Mouse (Mus musculus) thymus, adult 2 months (tissue): ENCODE measurements around the gene Proca1. TPM values are rescaled to one million over a fixed set of nuclear protein-coding genes. Genes with fewer than 3 reads are reported as not detected.
"Not testable (repeated sequence)": the region's sequence is repeated elsewhere in the genome, so short reads cannot be mapped to it uniquely, and the experiment has no call there.

Experiments
- DNase-seq: peaks from one replicate; pipeline ENCODE4 v3.0.0; 2021
- H3K27ac ChIP-seq: fragments of 200-500 bp; 2 replicates; pipeline ENCODE4 v1.5.1; 2012; ENCODE audit warnings: low read length, control low read depth; ENCODE audit not compliant: control insufficient read depth, insufficient read depth
- H3K27me3 ChIP-seq: fragments of 200-500 bp; 2 replicates; pipeline ENCODE4 v1.6.1; 2012; ENCODE audit warnings: mild to moderate bottlenecking, low read length, moderate library complexity, mixed read lengths; ENCODE audit not compliant: control insufficient read depth, insufficient read depth
- H3K36me3 ChIP-seq: fragments of 200-500 bp; 2 replicates; pipeline ENCODE4 v1.6.1; 2012; ENCODE audit warnings: mild to moderate bottlenecking, low read length, moderate library complexity; ENCODE audit not compliant: control insufficient read depth, insufficient read depth
- H3K4me1 ChIP-seq: fragments of 200-500 bp; replicated peaks from 2 replicates; pipeline ENCODE4 v1.6.1; 2012; ENCODE audit warnings: low read length; ENCODE audit not compliant: control insufficient read depth, insufficient read depth
- H3K4me3 ChIP-seq: fragments of 200-500 bp; 2 replicates; pipeline ENCODE4 v1.5.1; 2012; ENCODE audit warnings: mild to moderate bottlenecking, low read length, control low read depth, moderate library complexity; ENCODE audit not compliant: control insufficient read depth, insufficient read depth
- CTCF ChIP-seq: fragments of 200-500 bp; IDR thresholded peaks from 2 replicates; pipeline ENCODE4 v1.5.1; 2012; ENCODE audit warnings: mild to moderate bottlenecking, control low read depth, low read length, moderate library complexity, borderline replicate concordance; ENCODE audit not compliant: control insufficient read depth, poor library complexity, insufficient read depth; ENCODE audit errors: extremely low read depth
- POLR2A ChIP-seq: fragments of 200-500 bp; IDR thresholded peaks from 2 replicates; pipeline ENCODE4 v1.6.1; 2012; ENCODE audit warnings: mild to moderate bottlenecking, low read length, control low read depth, moderate library complexity; ENCODE audit not compliant: control insufficient read depth, poor library complexity, insufficient read depth; ENCODE audit errors: extremely low read depth
- WGBS: fragments of 180-500 bp; shearing (Covaris S2); methylation state at CpG from one replicate; pipeline ENCODE4 v1.1.7; 2018; 5-methylcytosine and 5-hydroxymethylcytosine counted together
- polyA plus RNA-seq: library from polyadenylated mRNA; depleted of rRNA; stranded (reverse); fragments of >200 nt; gene quantifications from 2 replicates; pipeline ENCODE4 v1.2.3, GENCODE M21; 2012

Proca1 gene
- polyA plus RNA-seq, 1 experiment, result 0.66 TPM

DNA sequence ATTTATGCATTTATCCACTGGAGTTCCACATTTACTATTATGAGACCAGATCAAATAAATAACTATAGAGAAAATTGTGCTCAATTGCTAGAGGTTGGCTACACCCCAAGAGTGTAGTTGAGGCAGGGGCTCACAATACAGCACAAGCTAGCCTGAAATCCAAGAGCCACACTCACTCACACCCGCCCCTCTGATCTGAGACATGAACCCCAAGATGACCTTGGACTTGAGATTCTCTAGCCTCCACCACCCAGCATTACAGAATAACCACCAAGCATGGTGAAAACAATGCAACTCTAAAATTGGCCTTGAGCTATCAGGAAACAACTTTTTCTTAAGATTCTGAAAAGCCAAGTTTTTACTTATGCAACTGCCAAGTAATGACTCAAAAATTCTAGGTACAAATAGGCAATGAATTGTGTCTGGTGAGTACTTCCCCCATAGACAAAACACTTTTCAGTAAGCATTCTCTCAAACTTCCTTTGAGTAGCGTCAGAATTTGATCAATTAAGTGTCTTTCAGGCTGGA is 11.3 kb upstream of the Proca1 start:
- TF ChIP-seq POLR2A (no peak), CTCF (no peak)
- 62% methylated on average over 2 of the region's 2 CpGs for WGBS
- Histone ChIP-seq H3K27me3 (no peaks in the 10 kb centered on the region; the same call in 1 of the 2 replicates), H3K36me3 (peaks cover 17% of the 10 kb centered on the region), H3K27ac (no peak overlapping the region), H3K4me3 (no peak overlapping the region), H3K4me1 (peaks cover 14% of the 10 kb centered on the region)
- no peak for DNase-seq

GRCm38 (mm10) chr11:78182450-78182849 is 10.7 kb upstream of the Proca1 start:
- WGBS, result 6% methylated on average over 7 of the region's 7 CpGs
- no peaks in the 10 kb centered on the region; the same call in 1 of the 2 replicates for H3K27me3 ChIP-seq
- no peak for TF ChIP-seq POLR2A
- no peak for TF ChIP-seq CTCF
- peaks cover 8% of the 10 kb centered on the region for H3K4me1 ChIP-seq
- peaks cover 17% of the 10 kb centered on the region for H3K36me3 ChIP-seq
- H3K4me3 ChIP-seq, result peak overlapping the region; percentile 99
- H3K27ac ChIP-seq, result no peak overlapping the region
- no peak for DNase-seq

GRCm38 (mm10) chr11:78182961-78183844 is 10.0 kb upstream of the Proca1 start, which contains the start of gene Rpl23a:
TSS of gene Rpl23a (minus strand) at chr11:78183584.
- WGBS, result under 1% methylated on average over 38 of the region's 38 CpGs
- Histone ChIP-seq H3K4me1 (peaks cover 8% of the 10 kb centered on the region; the same call in 1 of the 2 replicates), H3K27ac (peak within 1 kb of the TSS; percentile 77), H3K4me3 (peak within 1 kb of the TSS; percentile 99), H3K36me3 (peaks cover 17% of the 10 kb centered on the region), H3K27me3 (peaks cover 2% of the 10 kb centered on the region)
- TF ChIP-seq CTCF (no peak), POLR2A (peak; percentile 77; the same call in 1 of the 2 replicates)
- peak; percentile 74 for DNase-seq

GRCm38 (mm10) chr11:78183884-78184514 is 9.2 kb upstream of the Proca1 start:
- DNase-seq, result no peak
- peaks cover 10% of the 10 kb centered on the region for H3K27me3 ChIP-seq
- 62% methylated on average over 10 of the region's 10 CpGs for WGBS
- no peak overlapping the region for H3K27ac ChIP-seq
- H3K4me3 ChIP-seq, result no peak overlapping the region
- peaks cover 13% of the 10 kb centered on the region for H3K4me1 ChIP-seq
- H3K36me3 ChIP-seq, result peaks cover 17% of the 10 kb centered on the region
- TF ChIP-seq CTCF, result no peak
- TF ChIP-seq POLR2A, result no peak

GRCm38 (mm10) chr11:78184702-78185101 is 8.5 kb upstream of the Proca1 start:
- H3K36me3 ChIP-seq, result peaks cover 17% of the 10 kb centered on the region
- H3K4me1 ChIP-seq, result peaks cover 17% of the 10 kb centered on the region
- H3K27ac ChIP-seq, DNase-seq, H3K4me3 ChIP-seq: not testable (repeated sequence)
- WGBS, result 97% methylated on average over 6 of the region's 6 CpGs
- peaks cover 17% of the 10 kb centered on the region for H3K27me3 ChIP-seq

DNA sequence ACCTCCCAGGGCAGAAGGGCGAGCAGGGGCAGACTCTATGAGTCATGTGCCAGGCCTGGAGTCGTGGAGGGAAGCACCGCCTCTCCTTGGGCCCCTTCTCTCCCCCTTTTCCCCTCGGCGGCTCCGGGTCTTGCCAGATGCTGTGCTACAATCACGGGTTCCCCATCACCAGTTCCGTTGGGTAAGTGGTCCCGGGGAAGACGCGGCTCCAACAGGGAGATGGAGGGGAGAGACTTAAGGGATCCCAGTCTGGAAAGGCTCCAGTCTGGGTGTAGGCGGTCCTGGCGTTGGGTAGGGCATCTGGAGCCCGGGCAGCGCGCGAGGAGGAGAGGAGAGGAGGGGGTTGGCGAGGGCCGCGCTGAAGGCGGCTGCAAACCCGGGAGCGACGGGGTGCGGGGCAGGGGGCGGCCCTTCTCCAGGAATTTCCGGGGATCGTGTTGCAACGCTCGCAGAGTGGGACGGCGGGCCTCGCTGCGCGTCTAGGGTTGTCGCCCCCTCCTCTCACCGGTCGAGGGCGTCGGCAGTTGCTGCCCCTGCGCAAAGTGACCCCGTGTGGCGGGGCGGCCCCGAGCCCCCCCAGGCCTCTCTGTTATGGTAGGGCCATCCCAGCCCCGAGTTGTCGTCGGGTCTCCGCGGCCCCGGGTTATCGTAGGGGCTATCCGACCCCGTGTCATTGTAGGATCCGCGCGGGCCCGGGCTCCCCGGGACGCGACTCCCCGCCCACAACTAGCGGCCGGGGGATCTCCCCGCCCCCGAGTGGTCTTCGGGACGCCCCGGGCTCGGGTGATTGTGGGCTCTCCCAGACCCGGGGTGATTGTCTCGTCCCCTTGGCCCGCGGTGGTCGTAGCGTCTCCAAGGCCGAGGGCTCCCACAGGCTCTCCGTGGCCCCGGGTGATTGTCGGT is 4.6 kb upstream of the Proca1 start, which contains the start of gene Rab34:
Rab34 (plus strand) TSS at position 100 of the 903 bp plus-strand sequence.
- Histone ChIP-seq H3K27ac (no peak within 1 kb of the TSS), H3K4me1 (peaks cover 17% of the 10 kb centered on the region), H3K27me3 (peaks cover 21% of the 10 kb centered on the region), H3K4me3 (peak within 1 kb of the TSS; percentile 37), H3K36me3 (no peaks in the 10 kb centered on the region)
- TF ChIP-seq POLR2A (no peak), CTCF (0 out of 2 replicates have a peak, but pooled peaks have one; percentile 13)
- 2% methylated on average over 80 of the region's 80 CpGs for WGBS
- no peak for DNase-seq
